Mouse (Mus musculus) urinary bladder, postnatal 36 days (tissue): ENCODE measurements around the gene Litaf.

Source experiments
- DNase-seq, 2 experiments: peaks; one replicate each; pipeline ENCODE4 v3.0.0; 2022; ENCODE audit warnings: low spot score in 2 of 2, mixed read lengths in 1 of 2

Litaf gene

DNA sequence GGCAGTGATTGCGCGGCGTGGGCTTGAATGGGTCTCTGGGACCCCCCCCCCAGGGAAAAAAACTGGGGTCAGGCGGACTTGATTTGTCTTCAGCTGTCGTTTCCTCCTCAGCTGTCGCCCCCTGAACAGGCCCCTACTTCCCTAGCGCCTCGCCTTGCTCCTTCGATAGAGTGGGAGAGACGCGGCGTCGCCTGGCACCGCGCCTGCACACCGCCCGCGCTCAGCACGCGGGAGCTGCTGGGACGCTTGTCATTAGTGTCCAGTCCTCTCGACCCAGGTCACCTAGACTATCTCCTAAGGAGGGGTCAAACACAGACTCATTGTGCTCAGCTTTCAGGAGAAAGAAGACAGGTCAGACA lies 855 bp upstream of the Litaf start:
- peak; percentile 13 to 36 for DNase-seq

DNA sequence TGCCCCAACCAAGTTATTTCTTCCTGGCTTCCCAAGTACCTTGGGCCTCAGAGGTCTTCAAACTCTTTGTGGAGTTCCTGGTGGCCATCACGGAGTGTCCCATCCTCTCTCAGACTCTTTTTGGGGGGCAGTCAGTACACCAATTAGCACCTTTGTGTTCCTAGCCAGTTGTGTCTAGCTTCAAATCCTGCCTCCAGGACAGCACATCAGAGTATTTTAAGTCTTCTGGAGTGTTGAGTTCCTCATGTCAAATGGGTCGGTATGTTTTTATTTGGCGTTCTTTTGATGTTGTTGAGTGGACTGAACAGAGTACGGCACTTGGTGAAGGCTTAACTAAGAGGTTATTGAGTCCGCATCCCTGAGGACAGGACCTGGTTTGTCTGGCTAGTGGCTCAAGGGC lies 526 bp downstream of the Litaf start:
- no peak for DNase-seq

DNA sequence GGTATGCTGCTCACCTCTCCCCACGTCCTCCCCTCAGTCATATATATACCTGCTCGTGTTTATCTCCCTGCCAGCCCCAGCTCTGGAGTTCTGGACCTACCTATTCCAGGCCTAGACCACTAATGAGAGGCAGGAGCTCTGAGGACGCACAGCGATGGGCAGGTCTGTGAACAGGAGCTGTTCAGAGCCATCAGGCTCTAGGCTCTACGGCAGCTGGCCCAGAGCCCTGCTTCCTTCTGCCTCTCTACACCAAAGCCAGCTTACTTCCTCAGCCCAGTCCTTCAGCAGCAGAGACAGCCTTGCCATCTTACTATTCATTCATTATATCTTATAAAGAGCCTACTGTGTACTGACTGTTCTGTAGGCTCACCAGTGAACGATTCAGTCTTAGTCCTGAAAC lies 1.2 kb downstream of the Litaf start:
- no peak for DNase-seq

DNA sequence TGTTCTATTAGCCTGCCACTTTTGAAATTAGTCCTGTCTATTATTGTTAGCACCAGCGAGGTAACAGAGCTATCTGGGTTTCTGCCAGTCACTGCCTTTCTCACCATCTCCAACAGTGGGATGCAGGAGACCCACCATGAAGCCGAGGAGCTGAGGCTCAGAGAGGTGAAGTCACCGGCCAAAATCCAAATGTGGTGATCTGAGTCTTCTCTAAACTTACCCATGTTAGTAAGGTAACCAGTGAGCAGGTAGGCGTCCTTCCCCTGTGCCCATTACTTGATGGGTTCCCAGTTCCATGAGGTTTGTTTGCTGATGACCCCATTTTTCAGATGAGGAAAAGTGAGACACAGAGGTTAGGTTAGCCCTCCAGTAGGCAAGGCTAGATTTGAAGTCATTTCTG lies 1.6 kb downstream of the Litaf start:
- no peak for DNase-seq

DNA sequence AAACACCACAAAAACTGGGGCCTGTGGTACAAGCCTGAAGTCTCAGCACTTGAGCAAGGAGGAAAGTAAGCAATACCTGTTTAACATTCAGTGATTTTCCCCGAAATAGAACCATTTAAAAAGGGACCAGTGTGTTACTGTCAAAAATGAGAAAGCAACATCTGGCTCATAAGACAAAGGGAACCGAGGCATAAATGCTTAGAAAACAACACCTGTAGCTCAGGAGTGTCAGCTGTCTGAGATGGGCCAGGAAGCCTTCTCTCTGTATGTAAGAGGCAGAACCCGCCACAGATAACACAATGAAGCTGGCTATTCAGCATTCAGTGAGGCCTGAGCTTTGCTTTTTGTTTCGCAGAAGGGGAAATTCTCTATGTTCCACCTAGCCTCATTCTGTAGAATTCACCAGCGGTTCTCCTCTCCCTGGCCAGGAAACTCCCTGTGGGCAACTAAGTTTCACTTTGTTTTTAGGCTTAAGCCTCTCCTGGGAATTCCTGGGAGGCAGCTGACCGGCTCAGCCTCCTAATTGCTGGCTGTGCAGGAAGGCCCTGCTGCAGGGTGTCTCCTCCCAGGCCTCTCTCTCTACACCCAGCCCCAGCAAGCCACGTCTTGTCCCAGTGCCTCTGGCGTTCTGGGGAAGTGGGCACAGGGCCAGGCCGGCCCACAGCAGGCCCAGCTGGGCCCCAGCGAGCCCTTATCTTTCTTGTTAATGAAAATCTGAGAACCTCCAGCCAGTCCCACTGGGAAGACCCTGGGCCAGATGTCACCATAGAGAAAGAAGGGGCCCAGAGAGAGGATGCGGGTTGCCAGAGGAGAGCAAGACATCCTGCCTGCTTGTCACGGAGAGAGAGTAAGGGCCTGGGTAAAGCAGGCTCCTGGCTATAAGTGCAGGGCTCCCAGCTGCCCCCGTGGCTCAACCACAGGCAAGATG lies 2.9 kb downstream of the Litaf start:
- peak; percentile 85 to 91 for DNase-seq

DNA sequence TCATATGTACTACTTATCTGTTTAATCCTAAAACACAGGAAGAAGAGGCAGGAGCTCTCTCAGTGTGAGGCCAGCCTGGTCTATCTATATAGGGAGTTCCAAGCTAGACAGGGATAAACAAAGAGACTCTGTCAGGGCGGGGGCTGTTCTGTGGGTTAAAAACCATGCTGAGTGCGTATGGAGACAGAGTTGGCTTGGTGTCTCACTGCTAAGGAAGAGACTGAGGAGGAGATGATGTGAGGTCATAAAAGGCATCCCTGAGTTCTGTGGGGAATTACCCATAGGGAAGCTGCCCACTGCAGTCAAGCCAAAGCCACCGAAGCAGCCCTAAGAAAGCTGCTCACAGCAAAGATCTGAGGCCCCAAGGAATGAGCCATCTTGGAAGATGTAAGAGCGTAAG lies 5.3 kb downstream of the Litaf start, which contains the start of gene Snn:
Gene Snn (plus strand): TSS at position 301 of the 400 bp plus-strand sequence.
- DNase-seq = no peak

DNA sequence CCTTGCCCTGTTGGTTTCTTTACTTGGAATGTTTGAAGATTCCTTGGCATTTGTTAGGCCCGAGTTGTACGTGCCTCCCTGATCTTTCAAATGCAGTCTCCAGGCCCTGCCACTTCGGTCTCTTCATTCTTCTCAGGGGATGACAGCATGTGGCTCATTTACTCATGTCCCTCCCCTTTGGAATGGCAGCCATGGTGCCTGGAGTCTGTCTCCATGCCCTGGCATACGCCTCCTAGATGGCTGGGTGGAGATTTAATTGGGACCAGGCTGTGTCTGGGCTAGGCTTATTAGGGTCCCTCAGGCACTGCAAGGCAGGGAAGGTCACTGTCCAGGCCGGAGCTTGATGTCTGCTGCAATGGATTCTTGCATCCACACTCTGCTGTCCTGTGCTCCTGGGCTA lies 10.0 kb downstream of the Litaf start:
- DNase-seq = no peak

DNA sequence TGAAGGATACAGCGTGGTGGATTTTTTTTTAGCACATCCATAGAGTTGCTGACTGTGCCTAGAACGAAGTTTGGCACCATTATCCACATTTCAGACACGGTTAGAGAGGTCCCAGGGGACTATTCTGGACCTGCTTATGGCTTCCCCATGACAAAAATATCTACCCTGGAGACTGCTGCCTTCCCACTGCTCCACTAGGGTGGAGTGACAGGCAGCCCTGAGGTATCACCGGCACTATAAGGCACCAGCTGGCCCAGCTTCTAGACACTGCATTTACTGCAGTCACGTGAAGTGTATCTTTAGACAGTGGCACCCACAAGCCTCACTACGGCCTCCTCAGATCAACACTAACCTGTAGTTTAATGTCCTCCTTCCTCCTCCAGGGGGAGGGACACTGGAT lies 11.1 kb downstream of the Litaf start:
- DNase-seq = no peak

DNA sequence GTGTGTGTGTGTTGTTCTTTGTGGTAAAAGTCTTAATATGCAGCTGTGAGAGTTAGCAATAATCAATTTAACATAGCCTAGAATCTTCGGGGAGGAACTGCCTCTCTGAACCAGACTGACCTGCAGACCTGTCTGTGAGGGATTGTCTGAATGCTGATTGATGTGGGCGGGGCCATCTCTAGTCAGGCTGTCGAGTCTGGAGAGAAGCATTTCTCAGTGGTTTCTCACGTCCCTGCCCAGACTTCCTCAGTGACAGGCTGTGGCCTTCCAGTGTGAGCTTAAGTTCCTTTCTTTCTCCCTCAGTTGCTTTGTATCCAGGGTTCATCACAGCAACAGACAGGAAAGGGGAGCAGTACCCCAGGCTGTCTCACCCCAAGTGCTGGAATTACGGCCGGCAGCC lies 11.5 kb downstream of the Litaf start:
- no peak for DNase-seq

DNA sequence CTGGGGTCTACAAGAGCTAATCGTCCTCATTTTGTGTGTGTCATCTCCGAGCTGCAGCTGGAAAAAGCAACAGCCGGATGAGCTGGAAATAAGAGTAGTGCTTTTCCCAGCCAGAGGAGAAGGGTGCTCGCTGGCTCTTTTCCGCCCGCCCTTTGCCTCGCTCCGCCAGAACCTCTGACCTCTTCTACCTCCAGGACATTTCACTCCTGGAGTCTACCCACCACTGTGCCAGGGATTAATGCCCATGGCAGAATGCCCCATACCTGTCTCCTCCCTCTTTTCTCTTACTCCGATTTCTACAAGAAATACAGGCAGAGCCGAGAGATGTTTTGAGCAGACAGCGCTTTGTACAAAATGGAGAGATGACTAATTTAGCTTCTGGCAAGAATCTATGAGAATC lies 14.8 kb downstream of the Litaf start:
- DNase-seq = no peak

DNA sequence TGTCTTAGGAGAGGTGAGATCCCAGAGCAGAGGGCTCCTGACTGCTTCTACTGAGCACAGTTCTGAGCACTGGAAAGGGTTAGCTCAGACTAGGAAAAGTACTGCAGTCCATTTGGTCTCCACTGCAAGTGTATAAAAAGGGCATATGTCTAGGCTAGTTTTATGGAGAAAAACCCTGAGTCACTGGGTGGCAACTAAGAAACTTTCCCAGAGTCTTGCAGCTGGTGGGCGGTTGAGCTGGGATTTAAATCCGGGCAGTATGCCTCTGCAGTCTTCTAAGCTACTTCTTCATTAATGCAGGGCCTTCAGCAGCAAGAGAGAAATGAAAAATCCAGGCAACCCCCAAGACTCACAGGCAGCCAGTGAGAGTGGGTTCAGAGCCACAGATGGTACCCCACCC lies 15.7 kb downstream of the Litaf start:
- no peak for DNase-seq

DNA sequence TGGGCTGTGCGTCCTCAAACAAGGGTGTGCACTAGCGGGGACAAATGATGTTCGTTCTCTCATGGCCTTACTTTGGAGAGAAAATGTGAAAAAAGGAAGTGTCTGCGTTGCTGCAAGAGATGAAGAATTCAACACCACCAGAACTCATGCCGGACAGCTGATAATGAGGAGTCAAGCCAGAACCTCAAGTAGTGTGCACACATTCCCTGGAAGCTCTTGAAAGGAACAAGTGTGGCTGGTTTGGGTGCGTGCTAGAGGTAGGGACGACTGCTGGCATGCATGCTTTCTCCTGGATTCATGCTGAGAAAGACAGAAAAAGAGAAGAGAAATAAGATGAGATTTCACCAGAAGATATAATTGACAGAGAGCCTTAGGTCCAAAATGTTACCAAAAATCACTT lies 18.8 kb downstream of the Litaf start:
- DNase-seq = no peak

DNA sequence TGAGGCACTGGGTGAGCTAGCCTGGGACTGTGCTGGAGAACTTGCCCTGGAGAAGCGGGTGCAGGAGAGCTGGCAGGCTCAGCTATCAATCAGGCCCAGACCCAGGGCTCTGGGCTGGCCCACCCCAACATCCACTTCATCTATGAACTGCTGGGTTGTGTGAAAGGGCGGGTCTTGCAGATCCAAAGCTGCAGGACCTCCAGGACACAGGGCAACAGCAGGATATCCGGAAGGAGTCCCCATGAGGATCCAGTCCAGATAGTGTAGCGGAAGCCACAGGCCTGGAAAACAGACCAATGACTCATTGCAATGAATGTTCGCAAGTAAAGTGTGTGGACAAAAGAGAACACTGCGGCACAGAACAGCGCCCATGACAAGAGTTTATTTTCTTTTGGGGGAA lies 19.5 kb downstream of the Litaf start:
- no peak for DNase-seq

DNA sequence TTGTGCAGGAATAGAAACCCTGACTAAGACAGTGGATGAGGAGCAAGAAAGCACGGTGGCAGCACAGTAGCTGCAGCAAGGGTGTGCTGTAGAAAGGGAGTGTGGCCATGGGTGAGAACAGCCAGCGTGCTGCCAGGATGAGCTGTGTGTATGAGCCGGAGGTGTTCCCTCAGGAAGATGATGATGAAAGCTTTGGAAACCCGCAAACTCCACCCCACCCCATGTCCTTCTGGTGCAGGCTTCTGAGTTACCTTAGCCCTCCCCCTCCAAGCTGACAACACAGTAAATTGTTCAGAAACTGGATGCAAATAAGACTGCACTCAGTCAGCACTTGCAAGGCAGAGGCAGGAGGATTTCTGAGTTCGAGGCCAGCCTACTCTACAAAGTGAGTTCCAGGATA lies 22.7 kb downstream of the Litaf start:
- no peak for DNase-seq

DNA sequence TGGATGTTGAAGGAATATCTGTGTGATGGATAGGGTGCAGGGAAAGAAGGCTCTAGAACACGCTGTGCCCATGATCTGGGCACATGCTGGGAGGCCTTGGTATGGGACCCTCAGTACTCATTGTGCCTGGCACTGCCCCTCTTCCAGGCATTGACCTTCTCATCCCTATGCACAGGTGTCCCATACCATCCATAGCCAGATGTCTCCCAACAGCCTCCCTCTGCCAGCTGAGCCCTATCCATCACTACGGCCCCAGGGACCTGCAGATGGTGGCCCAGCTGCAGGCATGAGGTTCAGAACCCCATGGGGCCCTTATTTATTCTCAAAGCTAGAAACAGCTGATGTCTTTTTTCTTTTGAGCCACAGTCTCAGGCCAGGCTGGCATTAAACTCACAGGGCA lies 25.4 kb downstream of the Litaf start:
- DNase-seq = no peak

DNA sequence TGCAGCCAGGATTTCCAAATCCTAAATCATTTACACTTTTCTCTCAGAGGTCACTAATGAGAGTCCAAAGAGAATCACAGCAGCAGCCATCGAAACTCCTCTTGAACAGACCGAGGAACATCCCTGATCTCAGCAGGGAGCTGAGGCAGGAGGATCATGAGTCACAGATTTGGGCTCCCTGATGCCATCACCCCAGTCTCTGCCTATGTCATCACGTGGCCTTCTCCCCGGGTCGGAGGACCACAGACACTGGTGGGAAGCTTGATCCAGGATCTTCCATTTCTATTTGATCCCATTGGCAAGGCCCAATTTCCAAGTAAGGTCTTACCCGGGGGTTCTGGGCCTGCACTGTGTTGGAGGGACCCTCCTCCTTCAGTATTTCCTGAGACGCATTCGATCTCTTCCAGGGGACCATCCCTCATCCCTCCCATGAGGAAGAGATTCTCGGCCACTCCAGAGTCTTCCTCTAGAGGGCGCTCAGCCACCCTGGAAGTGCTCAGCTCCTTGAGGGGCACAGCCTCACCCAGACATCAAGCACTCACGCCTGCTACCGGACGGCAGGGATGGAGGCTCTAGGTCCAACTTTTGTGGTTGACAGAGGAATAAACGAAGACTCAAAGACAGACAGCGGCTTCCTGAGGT lies 30.0 kb downstream of the Litaf start:
- DNase-seq = peak; percentile 44 to 64

DNA sequence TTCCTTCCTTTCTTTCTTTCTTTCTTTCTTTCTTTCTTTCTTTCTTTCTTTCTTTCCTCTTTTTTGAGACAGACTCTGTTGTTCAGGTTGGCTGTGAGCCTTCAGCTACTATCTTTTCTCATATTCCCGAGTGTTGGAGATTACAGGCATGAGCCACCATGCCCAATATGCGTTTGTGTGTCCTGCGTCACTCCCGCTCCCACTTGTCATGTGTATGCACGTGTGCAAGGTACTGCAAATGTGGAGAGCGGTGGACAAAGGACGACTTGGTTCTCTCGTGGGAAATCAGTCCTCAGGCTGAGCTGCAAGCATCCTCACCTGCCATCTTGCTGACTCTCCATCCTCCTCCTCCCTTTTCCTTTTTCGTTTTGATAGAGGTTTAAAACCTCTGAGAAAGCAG lies 30.7 kb downstream of the Litaf start:
- DNase-seq = no peak

DNA sequence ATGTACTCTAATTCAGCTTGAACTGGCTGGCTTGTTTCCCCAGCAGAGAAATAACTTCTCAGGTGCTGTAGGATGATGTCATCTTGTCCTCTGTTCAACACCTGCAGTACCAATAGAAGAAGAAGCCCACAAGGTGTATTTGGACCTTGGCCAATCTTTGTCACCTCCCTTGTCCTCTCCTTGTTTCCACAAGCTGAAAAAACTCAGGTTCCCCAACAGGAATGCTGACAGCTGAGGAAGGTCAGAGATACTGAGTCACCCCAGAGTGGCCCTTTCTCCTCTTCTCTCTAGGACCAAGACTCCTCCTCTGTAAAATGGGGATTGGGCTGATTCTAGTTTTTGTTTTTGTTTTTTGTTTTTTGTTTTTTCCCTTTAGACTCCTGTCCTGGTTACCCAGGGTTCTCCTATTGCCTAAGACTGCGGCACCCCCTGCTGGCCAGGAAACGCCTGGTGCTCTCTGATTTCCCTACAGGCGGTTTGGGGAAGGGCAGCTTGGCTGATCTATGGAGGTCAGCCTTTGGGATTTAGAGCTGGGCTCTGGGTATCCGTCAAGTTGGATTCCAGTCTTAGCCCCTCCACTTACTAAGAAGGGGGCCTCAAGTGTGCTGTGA lies 31.7 kb downstream of the Litaf start:
- peak; percentile 79 to 86 for DNase-seq

DNA sequence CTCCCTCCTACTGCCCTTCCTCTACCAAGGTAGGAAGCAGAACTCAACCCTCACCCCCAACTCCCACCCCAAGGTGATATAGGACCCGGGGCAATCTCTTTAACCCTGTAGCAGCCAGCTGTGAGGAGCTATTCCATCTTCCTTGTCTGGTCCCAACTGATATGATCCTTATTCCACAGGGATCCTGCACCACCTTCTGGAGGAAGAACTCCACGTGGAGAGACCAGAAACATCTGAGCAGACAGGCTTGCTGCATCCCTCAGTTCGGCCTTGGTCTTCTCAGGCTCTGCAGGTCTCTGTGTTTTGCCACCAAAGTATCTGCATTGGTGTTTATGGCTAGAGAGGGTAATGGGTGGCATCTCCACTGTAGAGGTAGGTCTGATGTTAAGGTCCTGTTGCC lies 34.6 kb downstream of the Litaf start:
- DNase-seq = no peak

DNA sequence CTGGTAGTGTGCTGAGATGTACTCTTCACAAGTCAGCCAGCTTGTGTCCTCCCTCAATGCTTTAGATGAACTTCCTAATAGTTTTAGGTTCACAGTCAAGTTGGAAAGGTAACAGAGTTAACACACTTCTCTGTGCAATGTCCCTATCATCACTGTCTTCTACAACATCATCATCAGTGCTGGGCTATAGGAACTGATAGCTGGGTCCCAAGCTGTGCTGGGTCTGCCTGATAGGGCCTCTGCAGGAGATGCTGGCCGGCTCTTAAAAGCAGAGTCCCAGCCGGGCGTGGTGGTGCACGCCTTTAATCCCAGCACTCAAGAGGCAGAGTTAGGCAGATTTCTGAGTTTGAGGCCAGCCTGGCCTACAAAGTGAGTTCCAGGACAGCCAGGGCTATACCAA lies 35.1 kb downstream of the Litaf start:
- DNase-seq = no peak

DNA sequence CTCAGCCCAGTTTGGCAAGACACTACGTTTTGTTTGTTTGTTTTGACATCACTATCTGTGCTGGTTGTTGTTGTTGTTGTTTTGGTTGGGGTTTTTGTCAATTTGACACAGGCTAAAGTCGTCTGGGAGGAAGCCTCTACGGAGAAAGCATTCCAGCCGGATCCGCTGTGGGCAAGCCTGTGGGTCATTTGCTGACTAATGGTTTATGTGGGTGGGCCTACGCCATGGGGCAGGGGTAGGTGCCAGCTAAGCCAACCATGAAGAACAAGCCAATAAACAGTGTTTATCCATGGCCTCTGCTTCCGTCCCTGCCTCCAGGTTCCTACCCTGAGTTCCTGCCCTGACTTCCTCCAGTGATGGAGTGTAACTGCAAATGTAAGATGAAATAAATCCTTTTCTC lies 37.8 kb downstream of the Litaf start:
- no peak for DNase-seq

DNA sequence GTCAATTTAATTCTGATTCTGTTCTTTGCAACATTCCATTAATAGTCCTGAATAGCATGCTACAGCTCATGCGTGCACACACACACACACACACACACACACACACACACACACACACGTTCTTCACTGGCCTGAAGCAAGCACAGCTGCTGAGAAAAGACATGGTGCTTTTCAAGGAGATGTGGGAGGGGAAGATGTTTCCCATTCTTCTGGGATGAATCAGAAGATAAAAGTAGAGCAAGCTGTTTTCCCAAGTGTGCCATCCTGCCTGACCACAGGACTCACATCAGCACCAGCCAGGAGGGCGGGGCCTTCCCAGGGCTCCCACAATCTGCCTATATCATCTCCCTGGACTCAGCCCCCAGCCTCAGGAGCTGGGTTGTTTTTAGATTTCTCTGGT lies 41.1 kb downstream of the Litaf start:
- DNase-seq = no peak

DNA sequence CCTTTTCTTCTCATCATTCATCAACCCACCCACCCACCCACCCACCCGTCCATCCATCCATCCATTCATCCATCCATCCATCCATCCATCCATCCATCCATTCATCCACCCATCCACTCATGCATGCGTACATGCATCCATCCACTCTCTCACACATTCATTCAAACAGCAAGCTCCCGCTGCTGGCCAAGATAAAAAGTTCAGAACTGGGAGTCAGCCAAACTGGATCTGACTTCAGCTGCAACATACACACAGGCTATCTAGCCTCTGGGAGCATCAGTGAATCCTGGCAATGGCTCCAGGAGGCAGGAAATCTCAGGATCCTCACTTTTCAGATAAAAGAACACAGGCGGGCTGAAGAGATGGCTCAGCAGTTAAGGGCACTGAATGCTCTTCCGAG lies 42.3 kb downstream of the Litaf start:
- DNase-seq = no peak
